In genomic region chr1:170270696-170271095, GRCm38 (mm10) we compare ENCODE assay signal across 33 mouse cellular contexts. TPM values are rescaled to one million over a fixed set of nuclear protein-coding genes. Genes with fewer than 3 reads are reported as not detected.
DNase-seq lines count a peak whose midpoint lies in the region; ATAC-seq lines count a peak whose summit lies in the region.
"Had no signal": no experiment of that assay in that cellular context is flagged by ENCODE, and none has a peak within 500 bp of the region (broad histone marks: within the 10 kb centered on the region; RNA-seq: fewer than 3 reads in every experiment).

No protein-coding gene starts in this region.

- no peaks in the 10 kb centered on the region; the same call in 1 of the 2 replicates for H3K9me3 ChIP-seq in limb, embryonic 10.5 days (replicated peaks)

- H3K27me3 ChIP-seq in splenic B cell, adult 2 months (ENCODE audit: control insufficient read depth, insufficient read depth, low read length, poor library complexity, severe bottlenecking) = no peaks in the 10 kb centered on the region
- no peaks in the 10 kb centered on the region for H3K27me3 ChIP-seq in limb, embryonic 10.5 days (ENCODE audit: low read depth, poor library complexity, severe bottlenecking)
- H3K27me3 ChIP-seq: forebrain, embryonic 13.5 days had no signal

- H3K4me3 ChIP-seq in limb, embryonic 10.5 days = no peak overlapping the region
- H3K4me3 ChIP-seq: forebrain, embryonic 10.5 days; forebrain, embryonic 13.5 days; gastrocnemius, adult 2 months; heart, embryonic 13.5 days had no signal

- no peaks in the 10 kb centered on the region for H3K36me3 ChIP-seq in splenic B cell, adult 2 months (ENCODE audit: control insufficient read depth, insufficient read depth, low read length, poor library complexity, severe bottlenecking)
- no peaks in the 10 kb centered on the region for H3K36me3 ChIP-seq in limb, embryonic 10.5 days
- H3K36me3 ChIP-seq: forebrain, embryonic 10.5 days; heart, embryonic 13.5 days had no signal

- no peak overlapping the region for H3K27ac ChIP-seq in limb, embryonic 10.5 days
- H3K27ac ChIP-seq: forebrain, embryonic 10.5 days; forebrain, embryonic 13.5 days; gastrocnemius, adult 2 months; heart, embryonic 13.5 days; hindbrain, embryonic 14.5 days; hindbrain, postnatal 0 days had no signal

- ATAC-seq in granulocyte monocyte progenitor cell, adult 5-6 weeks (replicated peaks; ENCODE audit: poor library complexity, severe bottlenecking) = peak; percentile 48
- ATAC-seq in megakaryocyte progenitor cell, adult 5-6 weeks (replicated peaks; ENCODE audit: poor library complexity) = peak; percentile 42
- ATAC-seq: forebrain, embryonic 13.5 days; forebrain, postnatal 0 days; hindbrain, postnatal 0 days; inflammation-experienced regulatory T-cells, adult 6 months had no signal

- DNase-seq in 416B (ENCODE audit: low read depth) = peak; percentile 71
- peak; percentile 9 for DNase-seq in splenic B cell, adult 2 months (ENCODE audit: low read depth, low spot score)
- no peak for DNase-seq in limb, embryonic 10.5 days (ENCODE audit: low spot score)
- DNase-seq in adrenal gland, adult 8-10 months = no peak
- no peak for DNase-seq in kidney, adult 11 months
- DNase-seq: adrenal gland, adult 2 months; adrenal gland, postnatal 25 days; B cell, adult 2 months; cerebellum, adult 2 months; cerebellum, adult 9-11 months; cerebellum, postnatal 36 days; forebrain, postnatal 0 days; gastrocnemius, adult 2 months; gastrocnemius, postnatal 14 days; heart, adult 18-20 months; heart, postnatal 14 days; heart, postnatal 4 days had no signal

- 89% methylated on average over 4 of the region's 4 CpGs for WGBS in limb, embryonic 10.5 days

- no peaks in the 10 kb centered on the region for H3K4me1 ChIP-seq in limb, embryonic 10.5 days
- H3K4me1 ChIP-seq: forebrain, embryonic 10.5 days; forebrain, embryonic 13.5 days; heart, embryonic 13.5 days had no signal

RNA-seq across cellular contexts. Expression of gene Sh2d1b1, which starts 6.4 kb away (rescaled TPM):
- total RNA-seq in granulocyte monocyte progenitor cell, adult 5-6 weeks (2014; fragmentation: Nextera tagmentation) = 3.6 and 7.0 TPM in 2 replicates
- 3.1 and 4.5 TPM in 2 replicates for total RNA-seq in granulocyte monocyte progenitor cell, adult 5-6 weeks (2017)
- total RNA-seq in megakaryocyte progenitor cell, adult 5-6 weeks (2015) = 6.5 TPM in 2 replicates
- 4.5 and 5.2 TPM in 2 replicates for total RNA-seq in megakaryocyte progenitor cell, adult 5-6 weeks (2017)
- polyA plus RNA-seq in limb, embryonic 10.5 days (2016; fragmentation: Nextera tagmentation; extraction: Ambion mirVana) = 0.05 TPM in 1 of 2 replicates, not detected in the other
- total RNA-seq in adrenal gland, adult 8-10 months (2022) = 1 to 10 TPM in 2 of 4 experiments, under 1 TPM in 2; 0.73 to 1.4 (median 1.2) TPM
- total RNA-seq: forebrain, postnatal 0 days; gastrocnemius, adult 2 months; gastrocnemius, postnatal 14 days; gastrocnemius, postnatal 4 days; hindbrain, postnatal 0 days; MEL had no signal
- polyA plus RNA-seq: embryonic facial prominence, embryonic 11.5 days; forebrain, embryonic 10.5 days; forebrain, embryonic 13.5 days; forebrain, postnatal 0 days; heart, embryonic 13.5 days; hindbrain, embryonic 11.5 days; hindbrain, embryonic 14.5 days; hindbrain, postnatal 0 days; inflammation-experienced regulatory T-cells, adult 6 months had no signal

RNA-seq across cellular contexts. Expression of gene Gm7694, which starts 35.4 kb away (rescaled TPM):
- total RNA-seq in granulocyte monocyte progenitor cell, adult 5-6 weeks (2014; fragmentation: Nextera tagmentation) = 1.9 and 7.8 TPM in 2 replicates
- total RNA-seq in granulocyte monocyte progenitor cell, adult 5-6 weeks (2017) = 2.1 and 2.8 TPM in 2 replicates
- total RNA-seq in megakaryocyte progenitor cell, adult 5-6 weeks (2015) = 4.5 and 4.6 TPM in 2 replicates
- 1.4 and 2.2 TPM in 2 replicates for total RNA-seq in megakaryocyte progenitor cell, adult 5-6 weeks (2017)
- 1.9 and 2.3 TPM in 2 replicates for polyA plus RNA-seq in limb, embryonic 10.5 days (2016; fragmentation: Nextera tagmentation; extraction: Ambion mirVana)
- total RNA-seq in adrenal gland, adult 8-10 months (2022) = 10 to 100 TPM; 10.0 to 22.1 (median 14.1) TPM
- polyA plus RNA-seq: inflammation-experienced regulatory T-cells, adult 6 months had no signal

RNA-seq across cellular contexts. Expression of gene Spata46, which starts 37.9 kb away (rescaled TPM):
- total RNA-seq in granulocyte monocyte progenitor cell, adult 5-6 weeks (2014; fragmentation: Nextera tagmentation) = not detected in 2 replicates
- not detected in 2 replicates for total RNA-seq in granulocyte monocyte progenitor cell, adult 5-6 weeks (2017)
- not detected in 2 replicates for total RNA-seq in megakaryocyte progenitor cell, adult 5-6 weeks (2015)
- total RNA-seq in megakaryocyte progenitor cell, adult 5-6 weeks (2017) = not detected in 2 replicates
- 0.20 and 1.0 TPM in 2 replicates for polyA plus RNA-seq in limb, embryonic 10.5 days (2016; fragmentation: Nextera tagmentation; extraction: Ambion mirVana)
- not detected for total RNA-seq in adrenal gland, adult 8-10 months (2022)
- total RNA-seq: adrenal gland, adult 2 months; adrenal gland, postnatal 25 days; forebrain, postnatal 0 days; gastrocnemius, adult 2 months; gastrocnemius, postnatal 14 days; gastrocnemius, postnatal 4 days; heart, adult 18-20 months; heart, postnatal 14 days; heart, postnatal 4 days; hindbrain, postnatal 0 days; MEL had no signal
- polyA plus RNA-seq: adrenal gland, adult 2 months; brain, embryonic 14.5 days; cerebellum, adult 2 months; forebrain, postnatal 0 days; frontal cortex, adult 2 months; inflammation-experienced regulatory T-cells, adult 6 months had no signal

RNA-seq across cellular contexts. Expression of gene Sh2d1b2, which starts 38.1 kb away (rescaled TPM):
- total RNA-seq in granulocyte monocyte progenitor cell, adult 5-6 weeks (2014; fragmentation: Nextera tagmentation) = not detected in 2 replicates
- not detected in 2 replicates for total RNA-seq in granulocyte monocyte progenitor cell, adult 5-6 weeks (2017)
- not detected in 2 replicates for total RNA-seq in megakaryocyte progenitor cell, adult 5-6 weeks (2015)
- total RNA-seq in megakaryocyte progenitor cell, adult 5-6 weeks (2017) = not detected in 2 replicates
- polyA plus RNA-seq in limb, embryonic 10.5 days (2016; fragmentation: Nextera tagmentation; extraction: Ambion mirVana) = 0.11 TPM in 1 of 2 replicates, not detected in the other
- total RNA-seq in adrenal gland, adult 8-10 months (2022) = not detected
- total RNA-seq: adrenal gland, adult 2 months; adrenal gland, postnatal 25 days; forebrain, postnatal 0 days; gastrocnemius, adult 2 months; gastrocnemius, postnatal 14 days; gastrocnemius, postnatal 4 days; heart, adult 18-20 months; heart, postnatal 14 days; heart, postnatal 4 days; hindbrain, postnatal 0 days; MEL had no signal
- polyA plus RNA-seq: adrenal gland, adult 2 months; brain, embryonic 14.5 days; cerebellum, adult 2 months; embryonic facial prominence, embryonic 11.5 days; embryonic facial prominence, embryonic 14.5 days; forebrain, embryonic 10.5 days; forebrain, embryonic 13.5 days; forebrain, postnatal 0 days; frontal cortex, adult 2 months; heart, embryonic 13.5 days; heart, embryonic 16.5 days; hindbrain, embryonic 11.5 days; hindbrain, embryonic 14.5 days; hindbrain, postnatal 0 days; inflammation-experienced regulatory T-cells, adult 6 months had no signal

RNA-seq across cellular contexts. Expression of gene Uhmk1, which starts 55.5 kb away (rescaled TPM):
- 30.4 and 35.6 TPM in 2 replicates for total RNA-seq in granulocyte monocyte progenitor cell, adult 5-6 weeks (2014; fragmentation: Nextera tagmentation)
- total RNA-seq in granulocyte monocyte progenitor cell, adult 5-6 weeks (2017) = 45.6 and 45.8 TPM in 2 replicates
- 41.6 and 45.7 TPM in 2 replicates for total RNA-seq in megakaryocyte progenitor cell, adult 5-6 weeks (2015)
- 40.8 and 50.4 TPM in 2 replicates for total RNA-seq in megakaryocyte progenitor cell, adult 5-6 weeks (2017)
- polyA plus RNA-seq in limb, embryonic 10.5 days (2016; fragmentation: Nextera tagmentation; extraction: Ambion mirVana) = 8.9 and 9.5 TPM in 2 replicates
- total RNA-seq in adrenal gland, adult 8-10 months (2022) = 10 to 100 TPM; 69.8 to 84.2 (median 79.4) TPM

Comparison
In these comparisons a context has a peak if more than half of its experiments do, and no peak if none do; other contexts are left out.
1. DNase-seq: peak in 416B (single experiment) and splenic B cell, adult 2 months (single experiment); none in limb, embryonic 10.5 days (single experiment), adrenal gland, adult 8-10 months (single experiment) and kidney, adult 11 months (single experiment).